Mouse (Mus musculus) WW6 (cell line): Measurements from ENCODE around the gene Adcy6.
A peak's percentile ranks its signal among the peaks of the same experiment; 100 is the strongest.

ENCODE experiments used
- DNase-seq: peaks from one replicate; pipeline ENCODE4 v3.0.0-alpha.2; 2013; ENCODE audit warnings: low read depth, low spot score

Gene Adcy6

GRCm38 (mm10) chr15:98567278-98568134 is 42.4 kb downstream of the Adcy6 start:
- peak; percentile 97 for DNase-seq

GRCm38 (mm10) chr15:98566973-98567277 is 43.0 kb downstream of the Adcy6 start:
- DNase-seq = no peak

GRCm38 (mm10) chr15:98557186-98557585 is 52.7 kb downstream of the Adcy6 start:
- DNase-seq = no peak

GRCm38 (mm10) chr15:98555881-98556280 is 54.0 kb downstream of the Adcy6 start:
- no peak for DNase-seq

GRCm38 (mm10) chr15:98552758-98553157 is 57.1 kb downstream of the Adcy6 start:
- no peak for DNase-seq

- no peak for DNase-seq
Measured at GRCm38 (mm10) chr15:98546843-98547242, 63.0 kb downstream of the Adcy6 start.

- DNase-seq = no peak
Measured at GRCm38 (mm10) chr15:98545151-98545550, 64.7 kb downstream of the Adcy6 start.

GRCm38 (mm10) chr15:98543341-98543740 is 66.5 kb downstream of the Adcy6 start:
- DNase-seq = no peak

- no peak for DNase-seq
Measured at GRCm38 (mm10) chr15:98541064-98541463, 68.8 kb downstream of the Adcy6 start.
